Mouse (Mus musculus): Measurements from ENCODE around the gene Cd59a. TPM values are rescaled to one million over a fixed set of nuclear protein-coding genes. Genes with fewer than 3 reads are reported as not detected.
A peak's percentile ranks its signal among the peaks of the same experiment; 100 is the strongest.

Cd59a gene
- polyA plus RNA-seq, 1 experiment: 250 TPM

DNA sequence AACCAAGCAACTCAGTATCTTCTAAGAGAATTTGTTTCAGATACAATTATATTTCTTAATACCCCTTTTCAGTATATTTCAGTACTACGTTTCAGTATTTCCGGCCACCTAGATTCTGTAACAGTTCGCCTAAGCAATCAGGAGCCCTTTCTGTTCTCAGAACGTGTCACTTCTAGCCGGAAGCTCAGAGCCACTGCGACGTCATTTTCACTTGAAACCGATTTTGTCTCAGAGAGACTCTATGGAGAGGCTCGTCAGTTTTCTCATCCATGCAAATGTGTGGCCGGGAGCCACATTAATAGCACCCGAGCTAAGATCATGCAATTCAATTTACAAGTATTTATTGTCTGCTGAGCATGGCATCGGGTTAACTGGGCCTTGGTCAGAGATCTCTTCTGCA lies 48.4 kb downstream of the Cd59a start:
- H3K4me3 ChIP-seq (ENCODE audit: insufficient read depth, low read depth, low read length): no peak overlapping the region
- H3K4me1 ChIP-seq (ENCODE audit: control insufficient read depth, insufficient read depth, insufficient read length, low read length): peaks cover 3% of the 10 kb centered on the region; the same call in 1 of the 2 replicates
- no peak overlapping the region for H3K27ac ChIP-seq (replicated peaks; ENCODE audit: low read depth, low read length)

DNA sequence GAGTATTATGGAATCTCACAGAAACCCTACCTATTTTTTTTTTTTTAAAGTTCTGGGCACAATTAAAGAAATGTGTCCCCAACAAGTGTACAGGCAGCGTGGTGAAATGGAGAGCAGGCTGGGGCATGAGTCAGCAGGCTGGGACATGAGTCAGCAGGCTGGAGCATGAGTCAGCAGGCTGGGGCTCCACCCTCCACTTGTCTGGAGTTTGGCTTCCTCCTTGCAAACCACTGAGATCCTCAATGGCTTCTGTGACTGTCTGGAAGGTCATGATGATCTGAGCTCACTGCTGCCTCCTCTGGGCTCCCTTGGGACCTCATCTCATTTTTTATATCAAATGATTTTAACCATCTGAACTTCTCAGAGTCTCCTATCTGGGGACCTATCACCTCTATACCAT lies 50.4 kb downstream of the Cd59a start:
- Histone ChIP-seq H3K4me1 (ENCODE audit: control insufficient read depth, insufficient read depth, insufficient read length, low read length) (peaks cover 3% of the 10 kb centered on the region; the same call in 1 of the 2 replicates), H3K4me3 (ENCODE audit: insufficient read depth, low read depth, low read length) (no peak overlapping the region), H3K27ac (replicated peaks; ENCODE audit: low read depth, low read length) (no peak overlapping the region)

DNA sequence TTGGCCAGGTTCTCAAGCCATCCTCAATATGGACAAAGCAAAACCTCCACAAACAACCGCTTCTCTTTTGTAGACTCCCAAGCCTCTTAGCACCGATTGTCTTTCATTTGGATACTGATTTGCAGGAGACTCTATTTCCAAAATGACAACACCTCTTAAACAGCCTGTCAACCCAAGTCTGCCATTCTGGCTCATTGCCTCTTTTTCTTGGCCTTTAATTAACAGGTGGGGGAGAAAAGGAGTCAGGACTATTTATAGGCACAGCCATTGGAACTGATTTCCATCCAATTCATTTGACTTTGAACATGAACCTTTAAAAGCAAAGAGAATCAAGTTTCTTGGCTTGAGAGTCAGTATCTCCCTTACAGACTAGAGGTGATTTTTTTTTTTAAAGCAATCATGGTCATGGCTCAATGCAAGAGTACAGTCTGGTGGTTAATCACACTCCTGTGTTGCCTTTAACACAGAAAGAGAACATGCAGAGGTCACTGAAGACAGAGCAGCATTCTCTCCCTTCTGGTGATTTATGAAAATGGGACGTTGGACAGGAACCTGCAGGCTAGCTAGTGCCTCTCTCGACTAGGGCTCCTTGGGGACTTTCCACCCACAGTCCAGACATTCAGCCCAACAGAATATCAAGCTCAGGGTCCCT lies 52.4 kb downstream of the Cd59a start:
- Histone ChIP-seq H3K4me1 (ENCODE audit: control insufficient read depth, insufficient read depth, insufficient read length, low read length) (peaks cover 3% of the 10 kb centered on the region; the same call in 1 of the 2 replicates), H3K27ac (replicated peaks; ENCODE audit: low read depth, low read length) (peak overlapping the region; percentile 12), H3K4me3 (ENCODE audit: insufficient read depth, low read depth, low read length) (no peak overlapping the region)

DNA sequence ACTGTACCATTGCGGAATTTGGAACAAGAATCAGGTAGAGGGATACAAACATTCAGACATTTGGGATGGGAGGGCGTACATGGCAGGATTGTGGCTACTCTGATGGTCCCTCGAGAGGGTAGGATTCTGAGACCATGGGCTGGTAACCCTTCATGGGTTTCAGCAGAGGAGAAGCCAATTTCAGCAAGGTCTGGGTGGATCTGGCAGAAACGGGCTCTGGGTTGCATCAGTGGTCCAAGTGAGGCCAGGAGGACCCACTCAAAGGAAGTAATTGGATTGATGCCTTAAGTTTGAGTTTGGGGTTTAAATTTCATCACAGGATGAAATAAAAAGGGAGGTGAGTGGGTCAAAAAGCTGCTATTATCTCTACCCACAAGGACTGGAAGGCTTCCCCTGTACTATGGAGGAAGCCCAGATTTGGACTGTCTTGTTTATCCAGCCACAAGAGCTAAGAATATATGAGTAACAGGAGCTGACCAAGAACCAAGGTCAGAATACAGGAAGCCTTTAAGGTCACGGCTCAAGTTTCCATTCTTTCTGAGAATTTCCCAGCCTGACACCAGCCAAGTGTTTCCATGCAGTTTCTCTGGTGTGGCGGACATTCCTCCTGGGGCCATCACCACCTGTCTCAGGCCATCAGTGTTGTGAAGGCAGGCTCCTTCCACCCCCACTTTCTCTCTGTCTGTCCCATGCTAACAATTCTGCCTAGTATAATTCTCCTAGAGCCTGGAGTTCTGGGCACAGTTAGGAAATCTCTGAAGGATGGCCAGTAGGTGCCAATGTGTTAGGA lies 55.2 kb downstream of the Cd59a start:
- Histone ChIP-seq H3K27ac (replicated peaks; ENCODE audit: low read depth, low read length) (no peak overlapping the region), H3K4me1 (ENCODE audit: control insufficient read depth, insufficient read depth, insufficient read length, low read length) (peaks cover 2% of the 10 kb centered on the region; the same call in 1 of the 2 replicates), H3K4me3 (ENCODE audit: insufficient read depth, low read depth, low read length) (no peak overlapping the region)

DNA sequence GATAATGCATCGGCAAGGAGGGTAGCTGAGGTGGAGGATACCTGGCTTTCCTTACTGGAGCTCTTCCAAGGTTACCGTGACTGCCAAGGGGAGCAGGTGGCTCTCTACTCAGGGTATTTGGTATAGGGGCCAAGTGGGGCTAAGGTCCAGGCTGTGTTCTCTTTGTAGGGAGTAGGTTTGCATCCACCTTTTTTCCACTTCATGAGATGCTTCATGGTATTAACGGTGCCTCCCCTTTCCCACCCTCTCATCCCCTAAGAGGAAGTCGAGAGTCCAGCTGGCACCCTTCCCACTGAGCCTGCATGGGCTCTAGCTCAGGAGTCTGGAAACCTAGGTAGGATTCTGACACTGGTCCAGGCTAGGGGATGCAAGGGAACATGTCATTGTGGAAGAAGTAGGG lies 57.7 kb downstream of the Cd59a start:
- Histone ChIP-seq H3K4me1 (ENCODE audit: control insufficient read depth, insufficient read depth, insufficient read length, low read length) (peaks cover 2% of the 10 kb centered on the region; the same call in 1 of the 2 replicates), H3K27ac (replicated peaks; ENCODE audit: low read depth, low read length) (no peak overlapping the region), H3K4me3 (ENCODE audit: insufficient read depth, low read depth, low read length) (no peak overlapping the region)

DNA sequence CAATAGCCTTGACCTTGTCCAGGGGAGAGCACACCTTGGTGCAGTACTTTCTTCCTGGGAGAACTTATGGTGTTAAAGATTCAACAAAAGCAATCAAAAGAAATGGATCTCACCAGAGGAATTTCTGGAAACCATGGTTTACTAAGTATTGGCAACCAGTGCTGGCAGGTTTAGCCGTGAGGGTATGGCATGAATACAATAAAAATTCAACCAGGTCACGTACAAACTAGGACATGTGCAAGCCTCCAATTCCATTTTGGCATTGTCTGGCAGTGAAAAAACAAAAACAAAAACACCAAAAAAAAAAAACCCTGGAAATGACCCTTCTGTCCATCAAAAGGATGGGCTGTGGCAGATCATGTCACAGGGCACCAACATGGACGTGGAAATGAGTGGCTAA lies 58.3 kb downstream of the Cd59a start:
- H3K4me3 ChIP-seq (ENCODE audit: insufficient read depth, low read depth, low read length): no peak overlapping the region
- H3K27ac ChIP-seq (replicated peaks; ENCODE audit: low read depth, low read length): no peak overlapping the region
- no peaks in the 10 kb centered on the region; the same call in 1 of the 2 replicates for H3K4me1 ChIP-seq (ENCODE audit: control insufficient read depth, insufficient read depth, insufficient read length, low read length)

DNA sequence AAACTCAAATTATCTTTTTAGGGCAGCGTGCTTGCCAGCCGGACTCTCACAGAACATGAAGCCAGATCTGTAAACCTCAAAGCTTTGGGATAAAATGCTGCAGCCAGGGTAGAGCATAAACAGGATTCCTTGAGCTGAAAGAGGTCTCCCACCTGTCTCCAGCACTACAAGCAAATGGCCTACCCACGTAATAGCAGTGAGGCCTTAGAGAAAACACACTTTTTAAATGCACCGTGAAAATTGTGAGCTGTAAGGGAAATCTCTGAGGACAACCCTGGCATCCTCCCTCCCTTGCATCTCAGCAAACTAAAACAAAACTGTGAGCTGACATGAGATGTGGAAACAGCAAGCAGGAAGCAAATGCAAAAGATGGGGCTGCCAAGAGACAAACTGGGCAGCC lies 62.2 kb downstream of the Cd59a start:
- no peak overlapping the region for H3K27ac ChIP-seq (replicated peaks; ENCODE audit: low read depth, low read length)
- H3K4me1 ChIP-seq (ENCODE audit: control insufficient read depth, insufficient read depth, insufficient read length, low read length): no peaks in the 10 kb centered on the region
- no peak overlapping the region for H3K4me3 ChIP-seq (ENCODE audit: insufficient read depth, low read depth, low read length)

DNA sequence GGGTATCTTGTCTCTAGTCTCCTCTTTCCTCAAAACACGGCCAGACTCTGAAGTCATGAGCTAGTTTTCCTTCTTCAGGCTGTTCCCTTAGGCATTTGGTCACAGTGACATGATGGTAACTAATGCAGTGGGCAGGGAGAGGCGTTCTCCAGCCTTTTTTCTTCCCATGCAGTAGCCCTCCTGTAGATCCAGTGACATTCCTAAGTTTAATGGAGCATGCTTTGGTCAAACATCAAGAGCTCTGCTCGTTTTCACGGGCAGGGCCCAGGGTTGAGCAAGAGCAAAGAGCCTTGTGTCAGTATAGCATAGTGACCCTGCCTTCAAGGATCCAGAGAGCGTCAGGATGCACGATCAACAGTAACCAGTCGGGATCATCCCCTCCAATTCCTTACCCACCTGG lies 67.8 kb downstream of the Cd59a start:
- H3K4me1 ChIP-seq (ENCODE audit: control insufficient read depth, insufficient read depth, insufficient read length, low read length): no peaks in the 10 kb centered on the region
- no peak overlapping the region for H3K4me3 ChIP-seq (ENCODE audit: insufficient read depth, low read depth, low read length)
- H3K27ac ChIP-seq (replicated peaks; ENCODE audit: low read depth, low read length): no peak overlapping the region

DNA sequence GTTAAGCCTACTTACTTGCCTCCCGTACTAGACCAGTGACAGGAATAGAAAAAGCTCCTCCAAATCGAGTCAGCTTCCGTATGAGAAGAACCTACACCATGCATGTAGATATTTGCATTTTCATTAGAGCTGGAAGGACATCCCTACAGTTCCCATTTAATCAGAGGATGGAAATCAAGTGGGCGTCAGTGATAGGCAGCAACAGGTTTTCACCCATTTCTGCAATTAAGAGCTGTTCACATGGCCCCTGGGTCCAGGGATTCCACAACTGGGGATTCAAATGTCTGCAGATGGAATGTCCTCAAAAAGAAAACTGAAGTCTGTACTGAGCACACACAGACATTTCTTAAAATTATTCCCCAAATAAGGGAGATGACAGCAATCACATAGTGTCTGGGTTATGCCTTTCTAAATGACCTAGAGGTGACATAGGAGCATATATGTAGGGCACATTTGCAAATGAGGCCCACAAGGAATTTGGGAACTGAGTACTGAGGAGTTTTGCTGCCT lies 68.4 kb downstream of the Cd59a start:
- H3K4me3 ChIP-seq (ENCODE audit: insufficient read depth, low read depth, low read length): no peak overlapping the region
- H3K4me1 ChIP-seq (ENCODE audit: control insufficient read depth, insufficient read depth, insufficient read length, low read length): no peaks in the 10 kb centered on the region
- no peak overlapping the region for H3K27ac ChIP-seq (replicated peaks; ENCODE audit: low read depth, low read length)

Other genes with a start within 250 kb of the Cd59a start
- gene Lmo2, start 137.8 kb upstream of the Cd59a start, polyA plus RNA-seq (2012; ENCODE audit: insufficient read depth, insufficient read length, missing spikeins): 10.9 and 11.1 TPM in 2 replicates
- gene Fbxo3, start 68.1 kb upstream of the Cd59a start, polyA plus RNA-seq (2012; ENCODE audit: insufficient read depth, insufficient read length, missing spikeins): 46.9 and 47.4 TPM in 2 replicates
- gene 4931422A03Rik, start 67.4 kb upstream of the Cd59a start, polyA plus RNA-seq (2012; ENCODE audit: insufficient read depth, insufficient read length, missing spikeins): not detected in 2 replicates
- gene Gm10912, start 30.0 kb upstream of the Cd59a start, polyA plus RNA-seq (2012; ENCODE audit: insufficient read depth, insufficient read length, missing spikeins): not detected in 2 replicates
- not detected in 2 replicates for gene Gm10799, start 27.3 kb upstream of the Cd59a start, polyA plus RNA-seq (2012; ENCODE audit: insufficient read depth, insufficient read length, missing spikeins)
- gene Cd59b, start 26.0 kb upstream of the Cd59a start, polyA plus RNA-seq (2012; ENCODE audit: insufficient read depth, insufficient read length, missing spikeins): 55.9 and 57.5 TPM in 2 replicates
- 1.3 TPM in 1 of 2 replicates, not detected in the other for gene A930018P22Rik, start 27.0 kb downstream of the Cd59a start, polyA plus RNA-seq (2012; ENCODE audit: insufficient read depth, insufficient read length, missing spikeins)

All from brown adipose tissue, adult 24 weeks (tissue).